Mouse (Mus musculus): ENCODE results near the gene Sgms2. TPM values are rescaled to one million over a fixed set of nuclear protein-coding genes. Genes with fewer than 3 reads are reported as not detected.

Gene Sgms2
- total and polyA plus RNA-seq, 3 experiments, result not detected

GRCm38 (mm10) chr3:131326637-131327036 lies 164.6 kb downstream of the Sgms2 start:
- H3K79me2 ChIP-seq (replicated peaks; ENCODE audit: control insufficient read depth, extremely low read depth, insufficient read depth, poor library complexity, severe bottlenecking), result no peaks in the 10 kb centered on the region
- peaks cover 3% of the 10 kb centered on the region for H3K9me3 ChIP-seq (replicated peaks; ENCODE audit: low read length)
- TF ChIP-seq MEF2A (IDR thresholded peaks at IDR 0.05; ENCODE audit: borderline replicate concordance, low read depth, low read length) (no peak), ZC3H11A (IDR thresholded peaks at IDR 0.05; ENCODE audit: low read depth, low read length) (no peak), MXI1 (IDR thresholded peaks at IDR 0.05; ENCODE audit: low read depth, low read length) (no peak), JUND (conservative IDR thresholded peaks at IDR 0.05; ENCODE audit: low read depth, low read length) (no peak), TCF12 (IDR thresholded peaks at IDR 0.05; ENCODE audit: low read depth, low read length) (no peak), KAT2A (IDR thresholded peaks at IDR 0.05; ENCODE audit: insufficient replicate concordance, low read length) (no peak)

GRCm38 (mm10) chr3:131322081-131322815 lies 169.0 kb downstream of the Sgms2 start:
- TF ChIP-seq RCOR1 (conservative IDR thresholded peaks at IDR 0.05; ENCODE audit: low read depth, low read length), result no peak
- no peak for TF ChIP-seq UBTF (IDR thresholded peaks at IDR 0.05; ENCODE audit: low read depth, low read length)
- no peak for TF ChIP-seq POLR2A (IDR thresholded peaks at IDR 0.05; ENCODE audit: low read depth, low read length)
- no peak overlapping the region for H3K4me2 ChIP-seq (ENCODE audit: insufficient read depth, low read depth, poor library complexity, severe bottlenecking)
- in situ Hi-C loops (cut with MboI; ENCODE audit: low pct_ligation_motif_present, low pct_unique_long_range_greater_than_20kb, low sequenced_read_pairs), result no loop called here
- H3K4me1 ChIP-seq (ENCODE audit: control insufficient read depth in 1 of 2, insufficient read depth in 2 of 2), result peaks cover 4 to 7% of the 10 kb centered on the region in 2 experiments; a peak in 3 of 4 replicates
- no peaks in the 10 kb centered on the region for H3K27me3 ChIP-seq (replicated peaks)
- no peak overlapping the region for H3K9ac ChIP-seq (ENCODE audit: insufficient read depth, low read depth)
- dilution Hi-C loops (cut with MboI; ENCODE audit: extremely low pct_ligation_motif_present, extremely low pct_unique_long_range_greater_than_20kb, low sequenced_read_pairs), result no loop called here
- no peak for DNase-seq (ENCODE audit: extremely low read depth)
- H3K36me3 ChIP-seq (replicated peaks in 1 of 2; ENCODE audit: control insufficient read depth in 1 of 2, insufficient read depth in 1 of 2, low read length in 1 of 2), result no peaks in the 10 kb centered on the region
- H3K79me2 ChIP-seq (replicated peaks; ENCODE audit: control insufficient read depth, extremely low read depth, insufficient read depth, poor library complexity, severe bottlenecking), result no peaks in the 10 kb centered on the region
- no peak overlapping the region for H3K4me3 ChIP-seq (replicated peaks in 1 of 3; ENCODE audit: low read depth in 2 of 3, low read length in 2 of 3, poor library complexity in 1 of 3)
- H3K27ac ChIP-seq (ENCODE audit: insufficient read depth, low read depth), result no peak overlapping the region
- H3K9me3 ChIP-seq (replicated peaks; ENCODE audit: low read length), result no peaks in the 10 kb centered on the region

More at GRCm38 (mm10) chr3:131326637-131327036, 164.6 kb downstream of the Sgms2 start:
- Histone ChIP-seq H3K4me1 (ENCODE audit: control insufficient read depth in 1 of 2, insufficient read depth in 2 of 2) (peaks cover 0 to 4% of the 10 kb centered on the region in 2 experiments; a peak in 1 of 4 replicates), H3K4me3 (replicated peaks in 1 of 3; ENCODE audit: low read depth in 2 of 3, low read length in 2 of 3, poor library complexity in 1 of 3) (no peak overlapping the region), H3K27me3 (replicated peaks) (no peaks in the 10 kb centered on the region), H3K36me3 (replicated peaks in 1 of 2; ENCODE audit: control insufficient read depth in 1 of 2, insufficient read depth in 1 of 2, low read length in 1 of 2) (no peaks in the 10 kb centered on the region), H3K9ac (ENCODE audit: insufficient read depth, low read depth) (no peak overlapping the region), H3K4me2 (ENCODE audit: insufficient read depth, low read depth, poor library complexity, severe bottlenecking) (no peak overlapping the region), H3K27ac (ENCODE audit: insufficient read depth, low read depth) (no peak overlapping the region)
- dilution Hi-C loops (cut with MboI; ENCODE audit: extremely low pct_ligation_motif_present, extremely low pct_unique_long_range_greater_than_20kb, low sequenced_read_pairs) (no loop called here), in situ Hi-C loops (cut with MboI; ENCODE audit: low pct_ligation_motif_present, low pct_unique_long_range_greater_than_20kb, low sequenced_read_pairs) (no loop called here)
- DNase-seq (ENCODE audit: extremely low read depth), result no peak

GRCm38 (mm10) chr3:131320184-131320583 lies 171.0 kb downstream of the Sgms2 start:
- TF ChIP-seq NELFE (IDR thresholded peaks at IDR 0.05; ENCODE audit: low read depth, low read length), result peak; percentile 42; the same call in 1 of the 2 replicates
- peak; percentile 23; the same call in 1 of the 2 replicates for TF ChIP-seq IRF4 (IDR thresholded peaks at IDR 0.05; ENCODE audit: low read depth, low read length)
- TF ChIP-seq TBP (conservative IDR thresholded peaks at IDR 0.05; ENCODE audit: low read depth, low read length), result no peak
- TF ChIP-seq E2F4 (IDR thresholded peaks at IDR 0.05; ENCODE audit: insufficient replicate concordance, low read depth, low read length), result no peak
- TF ChIP-seq UBTF (IDR thresholded peaks at IDR 0.05; ENCODE audit: low read depth, low read length), result no peak
- peak; percentile 89 for TF ChIP-seq SMC3 (IDR thresholded peaks at IDR 0.05; ENCODE audit: low read depth, low read length)
- TF ChIP-seq CHD1 (IDR thresholded peaks at IDR 0.05; ENCODE audit: low read depth, low read length), result no peak
- peak; percentile 89 for TF ChIP-seq RAD21 (IDR thresholded peaks at IDR 0.05; ENCODE audit: low read depth, low read length)
- no peak for TF ChIP-seq ZNF384 (IDR thresholded peaks at IDR 0.05; ENCODE audit: low read depth, low read length)
- TF ChIP-seq ZC3H11A (IDR thresholded peaks at IDR 0.05; ENCODE audit: low read depth, low read length), result peak; percentile 82
- 0 out of 2 replicates have a peak, but pooled peaks have one; percentile 25 for TF ChIP-seq KAT2A (IDR thresholded peaks at IDR 0.05; ENCODE audit: insufficient replicate concordance, low read length)
- peak; percentile 35; the same call in 1 of the 2 replicates for TF ChIP-seq MEF2A (IDR thresholded peaks at IDR 0.05; ENCODE audit: borderline replicate concordance, low read depth, low read length)
- TF ChIP-seq CTCF (conservative IDR thresholded peaks at IDR 0.05 in 1 of 2, IDR thresholded peaks at IDR 0.05 in 1 of 2; ENCODE audit: low read depth in 2 of 2, low read length in 2 of 2), result peak; percentile 62 to 94
- TF ChIP-seq POLR2A (IDR thresholded peaks at IDR 0.05; ENCODE audit: low read depth, low read length), result no peak
- TF ChIP-seq HCFC1 (IDR thresholded peaks at IDR 0.05; ENCODE audit: low read depth, low read length), result no peak
- no peak for TF ChIP-seq POLR2AphosphoS2 (IDR thresholded peaks at IDR 0.05; ENCODE audit: low read depth, low read length)
- H3K9ac ChIP-seq (ENCODE audit: insufficient read depth, low read depth), result no peak overlapping the region
- H3K9me3 ChIP-seq (replicated peaks; ENCODE audit: low read length), result no peaks in the 10 kb centered on the region
- no peaks in the 10 kb centered on the region for H3K79me2 ChIP-seq (replicated peaks; ENCODE audit: control insufficient read depth, extremely low read depth, insufficient read depth, poor library complexity, severe bottlenecking)
- H3K4me2 ChIP-seq (ENCODE audit: insufficient read depth, low read depth, poor library complexity, severe bottlenecking), result peak overlapping the region; percentile 51; the same call in 1 of the 2 replicates
- H3K4me1 ChIP-seq (ENCODE audit: control insufficient read depth in 1 of 2, insufficient read depth in 2 of 2), result peaks cover 4 to 7% of the 10 kb centered on the region in 2 experiments; a peak in 3 of 4 replicates
- H3K4me3 ChIP-seq (replicated peaks in 1 of 3; ENCODE audit: low read depth in 2 of 3, low read length in 2 of 3, poor library complexity in 1 of 3), result no peak overlapping the region
- in situ Hi-C loops (cut with MboI; ENCODE audit: low pct_ligation_motif_present, low pct_unique_long_range_greater_than_20kb, low sequenced_read_pairs) (no loop called here), dilution Hi-C loops (cut with MboI; ENCODE audit: extremely low pct_ligation_motif_present, extremely low pct_unique_long_range_greater_than_20kb, low sequenced_read_pairs) (no loop called here)
- H3K27ac ChIP-seq (ENCODE audit: insufficient read depth, low read depth), result no peak overlapping the region
- no peaks in the 10 kb centered on the region for H3K36me3 ChIP-seq (replicated peaks in 1 of 2; ENCODE audit: control insufficient read depth in 1 of 2, insufficient read depth in 1 of 2, low read length in 1 of 2)
- DNase-seq (ENCODE audit: extremely low read depth), result peak; percentile 82
- H3K27me3 ChIP-seq (replicated peaks), result no peaks in the 10 kb centered on the region

All from CH12.LX (cell line).